Mouse (Mus musculus) layer of hippocampus, postnatal 25 days (tissue): ENCODE data around the gene Tor3a. TPM values are rescaled to one million over a fixed set of nuclear protein-coding genes. Genes with fewer than 3 reads are reported as not detected.
"Not testable (repeated sequence)": the region's sequence is repeated elsewhere in the genome, so short reads cannot be mapped to it uniquely, and the experiment has no call there.

Experiments
- DNase-seq, 2 experiments: peaks; one replicate each; pipeline ENCODE4 v3.0.0; 2022; ENCODE audit warnings: mixed read lengths in 2 of 2, low spot score in 1 of 2; ENCODE audit errors: extremely low spot score in 1 of 2
- total RNA-seq, 2 experiments: library from RNA; stranded (reverse); gene quantifications; 2 replicates each; pipeline ENCODE4 v1.2.3; 2021

Gene Tor3a
- total RNA-seq, 2 experiments from 2014 or later = 5.1 to 6.3 TPM

DNA sequence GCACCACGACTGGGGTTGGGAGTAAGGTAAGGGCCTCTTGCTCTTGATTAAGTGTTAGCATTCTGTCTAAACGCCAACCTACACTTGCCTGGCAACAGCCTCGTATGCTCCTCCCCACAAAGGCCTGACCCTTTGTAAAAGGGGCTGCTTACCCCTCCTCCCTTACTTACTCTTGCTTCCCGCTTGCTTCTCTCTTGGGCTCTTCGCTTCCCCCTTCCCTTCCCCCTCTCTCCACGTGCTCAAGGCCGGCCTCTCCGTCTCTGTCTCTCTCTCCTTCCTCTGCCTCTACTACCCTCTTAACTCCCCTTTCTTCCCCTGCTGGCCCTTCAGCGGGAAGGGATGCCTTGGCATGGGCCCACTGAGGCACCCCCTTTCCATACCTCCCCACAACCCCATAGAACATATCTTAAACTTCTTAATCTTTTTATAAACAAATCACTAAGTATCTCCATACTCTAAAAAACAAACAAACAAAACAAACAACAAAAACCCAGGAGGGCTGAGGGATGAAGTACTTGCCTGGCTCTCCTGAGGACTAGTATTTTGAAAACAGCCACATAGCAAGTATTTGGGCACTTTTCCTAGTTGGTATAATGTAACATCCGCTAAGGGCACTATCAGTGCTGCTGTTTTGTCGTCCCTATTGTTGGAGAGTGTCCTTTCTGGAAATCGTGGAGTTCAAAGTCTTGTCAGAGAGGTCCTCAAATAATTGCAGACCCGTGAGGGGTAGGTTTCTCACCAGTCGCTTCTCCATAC lies 1.3 kb downstream of the Tor3a start:
- DNase-seq = no peak

DNA sequence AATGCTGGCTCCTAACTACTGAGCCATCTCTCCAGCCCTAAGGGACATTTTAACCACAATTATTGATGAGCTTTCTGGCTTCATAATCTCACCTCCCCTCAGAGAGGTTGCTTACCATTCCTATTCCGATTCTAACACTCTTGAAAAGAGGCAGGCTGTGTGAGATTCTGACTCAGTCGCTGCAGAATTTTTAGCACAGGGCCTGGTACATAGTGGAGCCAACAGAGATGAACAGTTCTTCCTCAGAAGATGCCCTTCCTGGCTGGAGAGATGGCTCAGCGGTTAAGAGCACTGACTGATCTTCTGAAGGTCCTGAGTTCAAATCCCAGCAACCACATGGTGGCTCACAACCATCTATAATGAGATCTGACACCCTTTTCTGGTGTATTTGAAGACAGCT lies 2.2 kb downstream of the Tor3a start:
- DNase-seq = no peak

DNA sequence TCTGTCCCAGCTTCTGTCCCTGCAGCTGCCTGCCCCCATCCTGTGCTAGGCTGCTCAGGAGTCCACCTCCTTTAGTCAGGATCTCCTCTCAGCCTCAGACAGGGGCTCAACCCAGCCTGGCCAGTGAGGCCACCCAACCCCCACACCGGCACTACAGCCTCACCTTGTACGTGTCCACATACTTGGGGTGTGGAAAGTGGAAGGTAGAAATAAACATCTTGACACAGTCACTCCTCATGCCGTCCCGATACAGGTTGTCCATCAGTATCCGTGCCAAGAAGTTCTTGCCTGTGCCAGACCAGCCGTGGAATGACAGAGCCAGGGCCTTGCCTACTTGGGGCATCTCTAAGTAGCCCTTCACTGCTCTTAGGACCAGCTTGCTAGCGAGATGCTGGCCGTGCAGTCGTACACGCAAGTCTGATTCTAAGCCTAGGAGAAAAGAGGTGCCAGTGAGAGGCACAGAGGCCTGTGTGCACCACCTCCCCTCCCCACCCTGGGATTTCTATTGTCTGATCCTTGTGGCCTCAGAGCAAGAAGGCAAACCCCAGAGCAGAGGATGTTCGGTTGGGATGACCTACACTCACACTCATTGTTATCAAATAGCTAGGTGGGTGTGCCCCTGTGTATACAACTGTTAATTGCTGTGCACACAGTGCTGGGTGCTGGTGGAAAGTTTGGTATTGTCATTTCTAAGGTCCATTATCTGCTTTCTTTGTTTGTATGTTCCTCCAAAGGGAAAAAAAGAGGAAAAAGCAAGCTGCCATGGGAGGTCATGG lies 4.8 kb downstream of the Tor3a start:
- no peak for DNase-seq

DNA sequence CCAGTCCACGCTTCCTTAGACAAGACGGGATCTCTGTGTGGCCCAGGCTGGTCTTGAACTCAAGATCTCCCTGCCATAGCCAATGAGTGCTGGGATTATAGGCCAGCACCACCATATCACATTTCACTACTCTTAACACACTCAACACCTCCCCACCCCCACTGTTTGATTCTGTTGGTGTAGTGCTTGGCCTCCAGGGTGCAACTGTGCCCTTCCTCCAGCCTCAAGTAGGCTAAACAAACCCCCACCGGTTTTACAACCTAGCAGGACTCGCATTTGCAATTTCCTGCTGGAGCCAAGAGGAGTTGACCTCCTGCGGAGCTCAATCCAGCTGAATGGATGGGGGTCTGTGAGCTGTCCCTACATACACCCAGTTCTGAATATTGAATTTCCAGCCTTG lies 5.6 kb downstream of the Tor3a start:
- no peak for DNase-seq

DNA sequence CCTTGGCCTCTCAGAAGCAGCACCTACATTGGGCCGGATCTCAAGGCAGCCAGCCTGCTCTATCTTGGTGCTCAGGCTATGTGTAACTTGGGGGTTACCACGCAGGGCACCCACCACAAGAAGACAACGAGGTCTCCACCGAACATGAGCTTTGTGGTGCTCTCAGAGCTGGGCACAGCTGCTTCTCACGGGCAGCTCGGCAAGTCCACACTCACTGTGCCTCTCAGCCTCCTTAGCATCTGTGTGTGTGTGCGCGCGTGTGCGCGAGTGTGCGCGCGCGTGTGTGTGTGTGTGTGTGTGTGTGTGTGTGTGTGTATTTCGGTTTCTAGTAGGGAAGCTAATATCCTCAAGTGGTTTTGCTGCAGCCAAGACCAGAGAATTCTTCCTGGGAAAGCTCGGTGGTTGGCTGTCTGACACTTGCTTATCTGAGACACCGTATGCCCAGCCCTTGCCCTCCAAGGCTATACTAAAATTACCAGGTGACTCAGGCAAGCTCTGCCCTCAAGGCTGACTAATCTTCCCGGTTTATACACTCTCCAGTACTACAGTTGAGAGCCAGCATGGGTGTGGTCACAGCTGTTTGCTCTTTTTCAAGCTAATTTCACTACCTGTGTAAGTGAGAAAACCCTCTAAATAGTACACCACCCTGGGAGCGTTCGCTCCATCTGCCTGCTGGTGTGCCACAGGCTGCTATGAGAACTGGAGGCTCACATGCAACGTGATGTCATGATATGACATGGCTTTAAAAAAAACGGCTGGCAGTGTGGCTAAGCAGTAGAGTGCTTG lies 6.8 kb downstream of the Tor3a start:
- DNase-seq = no peak

DNA sequence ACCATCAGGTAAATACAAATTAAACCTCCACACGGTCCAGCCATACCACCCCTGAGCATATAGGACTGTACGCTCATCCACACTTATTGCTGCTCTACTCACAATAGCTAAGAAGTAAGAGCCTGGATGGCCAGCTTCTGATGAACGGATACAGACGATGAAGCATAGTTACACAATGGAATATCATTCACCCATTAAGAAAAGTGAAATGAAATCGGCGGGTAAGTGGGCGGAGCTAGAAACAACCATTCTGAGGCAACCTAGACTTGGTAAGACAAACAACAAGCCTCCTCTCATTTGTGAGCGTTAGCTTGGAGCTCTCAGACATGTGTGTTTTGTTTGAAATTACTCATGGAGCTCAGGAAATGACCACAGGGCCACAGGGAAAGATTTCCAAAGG lies 8.4 kb downstream of the Tor3a start:
- no peak for DNase-seq

DNA sequence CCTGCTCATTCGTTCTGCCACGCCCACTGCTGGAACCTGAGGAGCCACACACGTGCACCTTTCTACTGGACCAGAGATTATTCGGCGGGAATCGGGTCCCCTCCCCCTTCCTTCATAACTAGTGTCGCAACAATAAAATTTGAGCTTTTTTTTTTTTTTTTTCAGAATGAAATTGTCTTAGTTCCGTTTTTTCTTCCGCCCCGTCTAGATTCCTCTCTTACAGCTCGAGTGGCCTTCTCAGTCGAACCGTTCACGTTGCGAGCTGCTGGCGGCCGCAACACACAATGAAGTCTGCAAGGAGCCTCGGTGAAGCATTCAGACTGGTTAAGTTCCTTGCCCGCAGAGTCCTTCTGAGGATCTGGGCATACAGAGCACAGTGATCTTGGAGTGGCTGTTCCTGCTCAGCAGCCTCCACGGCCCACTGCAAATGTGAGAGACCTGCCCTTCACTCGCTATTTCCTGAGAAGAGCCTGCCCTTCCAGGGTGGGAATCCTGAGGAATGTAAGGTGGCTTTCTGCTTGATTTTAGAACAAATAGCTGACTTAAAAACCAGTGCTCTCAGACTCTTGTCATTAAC lies 13.4 kb downstream of the Tor3a start:
- not testable (repeated sequence) for DNase-seq

DNA sequence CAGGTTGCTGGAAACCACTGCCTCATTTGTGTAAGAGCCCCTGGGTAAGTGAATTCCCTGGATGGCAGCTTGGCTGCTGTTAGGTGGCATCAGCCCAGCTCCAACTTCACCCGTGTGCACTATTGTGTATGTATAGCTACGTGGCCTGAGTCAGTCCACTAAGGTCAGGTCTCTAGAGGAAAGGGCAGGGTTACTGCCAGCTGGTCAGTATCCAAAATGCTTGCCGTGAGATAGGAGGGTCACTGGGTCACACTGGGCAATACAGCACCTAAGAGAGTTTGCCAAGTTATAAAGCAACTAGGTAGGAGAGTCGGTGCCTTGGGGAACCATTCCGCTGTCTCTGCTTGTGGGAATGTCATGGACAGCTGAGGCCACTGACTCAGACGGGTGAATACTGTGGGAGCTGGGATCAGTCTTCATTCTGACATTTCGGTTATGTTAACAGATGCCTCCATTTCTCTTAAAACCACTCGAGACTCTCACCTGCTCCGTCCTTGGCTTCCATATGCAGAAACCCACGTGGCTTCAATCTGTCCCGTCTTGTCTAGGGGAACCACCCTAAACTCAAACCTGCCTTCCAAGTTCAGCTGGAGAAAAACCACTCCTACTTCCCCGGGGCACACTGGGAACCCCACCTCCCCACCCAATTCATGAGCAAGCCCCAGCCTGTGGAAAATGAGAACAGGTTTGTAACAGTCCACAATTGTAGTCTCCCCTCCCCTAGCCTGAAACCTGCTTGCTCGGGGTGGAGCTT lies 14.1 kb downstream of the Tor3a start:
- no peak for DNase-seq

DNA sequence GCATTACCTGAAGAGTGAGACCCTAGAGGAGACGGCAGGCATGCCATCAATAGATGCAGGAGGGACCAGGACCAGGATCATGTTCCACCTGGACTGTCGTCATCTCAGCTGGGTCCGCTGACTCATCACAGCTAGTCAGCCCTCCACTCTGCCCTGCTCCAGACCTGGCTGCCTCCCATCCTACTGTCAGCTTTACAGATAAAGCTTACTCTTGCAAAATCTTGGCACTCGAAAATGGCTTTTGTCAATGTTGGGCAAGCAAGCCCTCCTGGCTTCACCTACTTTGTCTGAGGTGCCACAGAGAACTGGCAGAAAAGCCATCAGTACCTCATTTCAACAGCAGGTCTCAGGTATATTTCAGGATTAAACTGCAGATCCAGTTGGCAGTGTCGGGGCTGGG lies 15.5 kb downstream of the Tor3a start:
- no peak for DNase-seq

DNA sequence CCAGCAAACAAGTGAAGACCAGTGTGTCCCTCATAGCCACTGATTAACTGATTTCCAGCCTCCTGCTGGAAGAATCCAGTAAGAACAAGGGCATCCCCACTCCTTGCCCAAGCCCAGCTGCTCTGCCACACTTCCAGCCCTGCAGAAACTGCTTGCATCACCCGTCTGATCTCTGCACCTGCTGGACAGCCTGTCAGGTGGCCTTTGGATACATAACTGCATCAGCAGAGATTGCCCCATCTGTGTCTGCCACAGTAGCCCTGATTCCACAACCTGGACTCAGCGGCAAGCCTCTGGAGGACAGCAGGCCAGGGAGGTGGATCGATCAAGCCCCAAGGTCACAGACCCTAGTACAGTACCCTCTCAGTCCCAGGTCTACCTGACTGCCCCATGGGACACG lies 16.6 kb downstream of the Tor3a start:
- DNase-seq = no peak

DNA sequence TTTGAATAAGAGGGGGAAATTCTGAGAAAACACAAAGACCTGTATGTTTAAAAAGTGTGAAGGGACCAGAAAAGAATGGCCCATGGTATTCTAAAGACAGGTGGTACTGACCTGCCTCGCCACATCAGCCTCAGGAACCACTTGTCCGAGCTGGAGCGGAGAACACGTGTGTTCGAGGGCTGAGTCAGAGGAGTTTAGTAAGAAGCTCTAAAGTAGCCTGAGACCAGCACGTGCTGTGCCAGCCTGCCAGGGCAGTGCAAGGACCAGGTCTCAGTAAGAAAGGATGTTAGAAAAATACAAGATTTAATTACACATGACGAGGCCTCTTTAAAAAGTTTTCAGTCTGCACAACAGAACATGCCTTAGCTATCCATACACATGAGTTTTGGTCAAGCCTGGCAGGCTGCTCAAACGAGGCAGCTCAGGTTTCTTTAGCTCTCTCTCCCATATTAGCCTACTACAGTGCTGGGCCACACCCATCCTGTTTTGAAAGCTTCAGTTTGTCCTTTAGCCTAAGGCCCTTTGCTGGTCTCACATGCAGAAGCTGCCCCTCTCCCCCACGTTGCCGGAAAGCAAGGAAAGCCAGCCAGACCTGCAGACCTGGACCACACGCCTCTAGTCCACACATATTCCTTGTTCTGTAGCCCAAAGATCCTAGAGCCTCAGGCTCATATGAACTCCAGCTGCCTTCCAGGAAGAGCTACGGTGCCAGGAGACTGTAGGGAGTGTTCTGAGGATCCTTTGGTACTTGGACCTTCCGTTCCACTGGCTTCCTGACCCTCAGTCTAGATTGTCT lies 19.2 kb downstream of the Tor3a start:
- DNase-seq = no peak

DNA sequence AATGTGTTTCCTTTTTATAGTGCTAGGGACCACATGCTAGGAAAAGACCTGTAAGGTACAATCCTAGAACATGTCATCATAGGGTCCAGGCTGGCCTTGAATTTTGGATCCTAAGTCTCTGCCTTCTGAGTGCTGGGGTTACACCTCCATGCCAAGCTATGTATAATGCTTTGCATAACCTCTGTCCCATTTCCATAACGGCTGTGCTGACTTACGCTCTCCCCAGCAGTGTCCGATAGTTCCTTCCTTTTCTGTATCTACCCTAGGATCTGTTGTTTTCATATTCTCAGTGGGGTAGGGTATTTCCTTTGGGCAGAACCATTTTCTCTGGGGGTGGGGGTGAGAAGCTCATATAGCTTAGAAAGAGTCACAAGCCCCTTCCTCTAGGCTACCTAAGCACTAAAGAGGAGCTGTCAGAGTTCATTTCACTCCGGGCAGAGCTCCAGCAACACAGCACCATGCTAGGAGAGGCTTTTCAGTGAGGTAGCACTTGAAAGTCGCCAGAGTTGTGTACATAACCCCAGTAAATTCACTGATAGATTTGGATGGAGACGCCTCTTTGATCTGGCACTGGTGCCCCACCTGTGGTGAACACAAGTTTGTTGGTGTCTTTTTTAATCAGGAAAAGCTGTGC lies 21.9 kb downstream of the Tor3a start:
- DNase-seq = no peak

DNA sequence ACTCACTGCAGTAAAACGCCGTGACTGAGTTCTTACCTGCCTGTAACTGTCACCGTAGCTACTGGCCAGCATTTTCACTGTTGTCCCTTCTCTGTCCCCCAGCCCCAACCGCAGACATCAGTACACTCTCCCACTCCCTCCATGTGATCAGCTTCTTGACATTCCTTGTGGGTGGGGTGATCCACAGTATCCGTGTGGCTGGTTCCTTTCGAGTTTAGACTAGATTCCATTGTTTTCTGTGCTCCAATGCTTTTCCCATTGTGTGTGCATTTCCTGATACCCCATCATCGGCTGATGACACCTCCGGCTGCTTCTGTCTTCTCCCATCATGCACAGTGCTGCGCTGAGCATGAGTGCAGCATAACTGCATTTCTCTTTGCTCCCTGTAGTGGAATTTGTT lies 23.5 kb downstream of the Tor3a start:
- DNase-seq = no peak

DNA sequence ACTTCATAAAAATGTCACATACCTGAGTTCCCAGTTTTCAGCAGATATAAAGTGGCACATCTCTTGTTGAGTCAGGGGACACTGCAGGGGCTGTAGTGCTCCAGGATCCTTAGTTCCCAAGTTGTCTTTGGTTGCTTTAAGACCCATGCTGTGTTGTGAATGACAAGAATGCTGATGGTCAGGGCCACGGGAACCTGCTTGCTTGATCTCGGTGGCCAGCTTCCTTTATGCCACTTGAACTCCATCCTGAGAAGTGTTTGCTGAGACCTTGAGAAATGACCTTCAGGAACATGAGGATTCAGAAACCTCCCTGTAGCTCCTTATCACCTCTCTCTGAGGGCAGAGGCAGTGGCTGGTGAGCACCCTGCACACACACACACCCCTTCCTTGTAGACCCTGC lies 25.5 kb downstream of the Tor3a start:
- DNase-seq = no peak

DNA sequence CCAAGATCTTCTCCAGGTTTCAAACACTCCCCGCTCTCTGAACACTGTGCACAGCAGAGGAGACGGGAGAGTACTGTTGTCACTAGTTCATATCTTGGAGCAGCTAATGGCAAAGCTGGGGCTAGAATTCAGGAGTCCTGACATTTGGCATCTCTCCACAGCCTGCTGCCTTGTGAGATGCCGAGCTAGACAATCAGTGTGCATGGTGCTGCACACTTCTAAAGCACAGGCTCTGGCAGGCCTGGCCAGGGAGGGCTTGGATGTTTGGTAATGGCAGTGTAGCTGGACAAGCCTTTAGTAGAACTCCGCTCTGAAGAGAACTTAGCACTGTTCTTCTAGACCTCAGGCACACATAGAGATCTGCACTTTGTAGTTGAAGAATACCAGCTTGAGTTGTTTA lies 28.2 kb downstream of the Tor3a start:
- no peak for DNase-seq

DNA sequence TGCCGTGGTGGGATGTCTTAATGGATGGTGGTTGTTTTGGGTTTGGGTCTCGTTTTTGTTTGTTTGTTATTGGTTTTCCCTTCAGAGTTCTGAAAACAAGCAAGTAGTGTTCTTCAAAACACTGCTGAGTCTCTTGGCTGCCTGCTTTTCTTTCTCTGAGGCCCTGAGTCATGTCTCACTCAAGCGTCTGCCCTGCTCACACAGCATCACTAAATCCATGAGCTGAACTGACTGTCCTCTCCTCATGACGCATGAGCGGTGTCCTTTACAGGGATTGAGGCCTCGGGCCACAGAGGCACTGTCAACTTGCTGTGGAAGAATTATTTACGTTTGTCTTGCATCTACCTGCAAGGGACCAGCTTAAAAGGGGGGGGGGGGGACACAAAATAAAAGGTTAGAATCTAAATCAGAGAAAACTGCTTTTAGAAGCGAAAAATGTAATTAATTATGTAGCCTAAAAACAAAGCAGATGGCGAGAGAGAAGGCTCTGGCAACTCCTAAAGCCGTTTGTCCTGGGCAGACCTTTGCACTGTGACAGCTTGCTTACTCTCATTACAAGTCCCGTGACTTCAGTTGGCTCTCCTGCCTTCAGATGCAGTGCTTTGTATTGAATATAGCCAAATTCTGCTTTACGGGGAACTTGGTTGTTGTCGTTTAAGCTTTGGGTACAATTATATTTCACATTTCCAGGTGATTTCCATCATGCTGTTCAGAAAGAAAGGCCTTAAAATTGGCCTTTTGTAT lies 29.2 kb downstream of the Tor3a start:
- no peak for DNase-seq

DNA sequence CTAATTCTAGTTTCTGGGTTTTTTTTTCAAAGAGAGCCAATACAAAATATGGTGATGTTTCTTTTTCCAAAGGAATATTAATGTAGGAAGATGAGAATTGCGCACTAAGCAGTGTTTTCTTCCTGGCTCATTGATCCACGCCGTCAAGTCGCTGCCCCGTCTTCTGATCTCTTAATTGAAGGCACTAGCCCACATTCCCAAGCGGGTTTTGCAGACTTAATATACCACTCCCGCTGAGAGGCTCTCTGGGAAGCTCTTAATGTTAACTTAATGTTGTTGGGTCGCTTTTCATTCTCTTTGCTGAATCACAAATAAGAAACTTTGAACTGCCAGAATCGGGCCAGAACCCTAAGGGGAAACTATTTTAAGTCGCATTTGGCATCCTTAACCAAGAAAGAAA lies 30.1 kb downstream of the Tor3a start:
- DNase-seq = no peak

DNA sequence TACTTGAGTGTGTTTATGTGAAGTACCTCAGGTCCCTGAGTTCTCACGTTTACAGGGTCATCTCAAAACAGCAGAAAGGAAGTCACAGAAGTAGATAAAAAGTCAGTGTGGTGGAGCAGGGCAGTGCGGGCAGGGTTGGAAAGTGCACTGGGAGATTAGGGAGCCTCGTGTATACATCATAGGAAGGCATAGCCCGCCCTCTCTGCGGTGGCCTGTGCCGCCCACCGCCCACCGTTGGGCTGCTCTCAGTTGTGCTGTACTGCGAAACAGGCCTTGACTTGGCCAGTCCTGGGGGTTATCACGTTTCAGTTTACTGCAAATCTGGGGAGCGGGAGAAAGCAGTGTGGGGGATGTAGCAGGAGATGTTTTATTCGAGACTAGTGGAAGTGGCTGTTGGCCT lies 31.3 kb downstream of the Tor3a start:
- no peak for DNase-seq
